Mouse (Mus musculus): ENCODE data around the gene Tnfrsf21. TPM values are rescaled to one million over a fixed set of nuclear protein-coding genes. Genes with fewer than 3 reads are reported as not detected.

Tnfrsf21 gene
- polyA plus RNA-seq, 1 experiment from 2014 or later: 62.8 TPM

- Histone ChIP-seq H3K9me3 (no peaks in the 10 kb centered on the region), H3K4me2 (no peak overlapping the region), H3K4me1 (replicated peaks) (peaks cover 31% of the 10 kb centered on the region), H3K36me3 (peaks cover 13% of the 10 kb centered on the region; the same call in 1 of the 2 replicates), H3K9ac (no peak overlapping the region), H3K27ac (no peak overlapping the region), H3K4me3 (no peak overlapping the region), H3K27me3 (no peaks in the 10 kb centered on the region)
- ATAC-seq (ENCODE audit: low FRiP score): no peak
- WGBS: 77% methylated on average over 4 of the region's 4 CpGs
These were observed 10.4 kb downstream of the Tnfrsf21 start for GRCm38 (mm10) chr17:43026708-43027107.

DNA sequence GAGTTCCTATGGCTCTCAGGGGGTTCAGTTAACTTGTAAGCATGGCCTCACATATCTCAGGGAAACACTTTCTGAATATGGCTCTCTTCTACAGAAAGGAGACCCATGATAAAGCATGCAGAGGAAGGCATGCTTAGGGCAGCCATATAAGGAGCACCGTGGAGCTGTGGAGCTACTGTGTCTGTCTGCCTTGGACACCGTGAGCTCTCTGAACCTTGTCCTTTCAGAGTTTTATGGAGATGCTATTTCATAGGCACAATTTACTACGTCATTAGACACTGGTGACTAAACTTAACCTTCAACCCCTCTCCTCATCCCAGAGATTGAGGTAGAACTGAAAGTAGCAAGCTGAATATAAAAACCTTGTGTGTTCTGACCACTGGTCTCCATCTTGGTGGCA is 13.2 kb downstream of the Tnfrsf21 start:
- ATAC-seq (ENCODE audit: low FRiP score): no peak
- H3K4me2 ChIP-seq: no peak overlapping the region
- no peak overlapping the region for H3K4me3 ChIP-seq
- no peak overlapping the region for H3K27ac ChIP-seq
- no peaks in the 10 kb centered on the region for H3K9me3 ChIP-seq
- H3K9ac ChIP-seq: no peak overlapping the region
- H3K4me1 ChIP-seq (replicated peaks): peaks cover 25% of the 10 kb centered on the region
- no peaks in the 10 kb centered on the region for H3K27me3 ChIP-seq
- 83% methylated on average over 3 of the region's 3 CpGs for WGBS
- 0 out of 2 replicates have a peak, but pooled peaks cover 10% of the 10 kb centered on the region for H3K36me3 ChIP-seq

- Histone ChIP-seq H3K4me3 (no peak overlapping the region), H3K27me3 (no peaks in the 10 kb centered on the region), H3K4me2 (no peak overlapping the region), H3K27ac (no peak overlapping the region), H3K9ac (no peak overlapping the region), H3K9me3 (no peaks in the 10 kb centered on the region), H3K36me3 (0 out of 2 replicates have a peak, but pooled peaks cover 7% of the 10 kb centered on the region), H3K4me1 (replicated peaks) (peaks cover 26% of the 10 kb centered on the region)
- WGBS: 80% methylated on average over 3 of the region's 3 CpGs
- ATAC-seq (ENCODE audit: low FRiP score): no peak
These were observed 13.9 kb downstream of the Tnfrsf21 start for GRCm38 (mm10) chr17:43030290-43030689.

DNA sequence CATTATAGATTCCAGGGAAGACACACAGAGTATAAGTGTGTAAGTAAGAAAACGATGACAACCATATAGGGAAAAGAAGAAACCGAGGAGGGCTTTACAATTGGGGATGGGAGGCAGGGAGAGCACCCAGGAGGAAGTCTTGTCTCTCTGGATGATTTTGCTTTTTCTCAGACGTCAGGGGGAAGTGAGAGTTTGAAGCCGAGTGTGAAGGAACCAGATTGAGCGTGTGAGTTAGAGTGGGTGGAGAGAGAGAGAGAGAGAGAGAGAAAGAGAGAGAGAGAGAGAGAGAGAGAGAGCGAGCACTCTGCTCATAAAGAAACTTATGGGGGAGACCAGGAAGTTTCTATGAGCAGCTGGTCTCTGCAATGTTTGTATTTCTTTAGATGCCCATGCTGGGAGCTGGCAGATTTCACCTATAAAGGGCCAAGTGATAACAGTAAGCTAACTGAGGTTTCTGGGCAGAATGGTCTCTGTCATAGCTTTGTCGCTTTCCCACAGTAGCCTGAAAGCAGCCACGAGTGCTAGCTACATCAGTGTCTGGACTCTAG is 16.2 kb downstream of the Tnfrsf21 start:
- no peak for ATAC-seq (ENCODE audit: low FRiP score)
- Histone ChIP-seq H3K27ac (peak overlapping the region; percentile 18; the same call in 1 of the 2 replicates), H3K4me2 (no peak overlapping the region), H3K4me1 (replicated peaks) (peaks cover 19% of the 10 kb centered on the region), H3K4me3 (no peak overlapping the region), H3K27me3 (no peaks in the 10 kb centered on the region), H3K9ac (no peak overlapping the region), H3K36me3 (peaks cover 5% of the 10 kb centered on the region), H3K9me3 (no peaks in the 10 kb centered on the region)
- 88% methylated on average over 8 of the region's 8 CpGs for WGBS

GRCm38 (mm10) chr17:43035386-43035785 is 19.0 kb downstream of the Tnfrsf21 start:
- no peak overlapping the region for H3K4me2 ChIP-seq

GRCm38 (mm10) chr17:43036058-43036757 is 19.9 kb downstream of the Tnfrsf21 start:
- ATAC-seq (ENCODE audit: low FRiP score): no peak

More at GRCm38 (mm10) chr17:43035386-43035785, 19.0 kb downstream of the Tnfrsf21 start:
- no peak overlapping the region for H3K4me3 ChIP-seq
- 86% methylated on average over 2 of the region's 2 CpGs for WGBS
- peaks cover 29% of the 10 kb centered on the region for H3K36me3 ChIP-seq
- ATAC-seq (ENCODE audit: low FRiP score): no peak
- H3K27ac ChIP-seq: peak overlapping the region; percentile 40; the same call in 1 of the 2 replicates
- H3K9ac ChIP-seq: no peak overlapping the region
- no peaks in the 10 kb centered on the region for H3K27me3 ChIP-seq
- H3K4me1 ChIP-seq (replicated peaks): peaks cover 6% of the 10 kb centered on the region; the same call in 1 of the 2 replicates
- no peaks in the 10 kb centered on the region for H3K9me3 ChIP-seq

GRCm38 (mm10) chr17:43040571-43040970 is 24.2 kb downstream of the Tnfrsf21 start:
- peaks cover 69% of the 10 kb centered on the region for H3K36me3 ChIP-seq
- no peak for ATAC-seq (ENCODE audit: low FRiP score)
- H3K4me2 ChIP-seq: no peak overlapping the region
- H3K9me3 ChIP-seq: no peaks in the 10 kb centered on the region
- no peak overlapping the region for H3K27ac ChIP-seq
- no peak overlapping the region for H3K4me3 ChIP-seq
- H3K27me3 ChIP-seq: no peaks in the 10 kb centered on the region
- H3K9ac ChIP-seq: no peak overlapping the region
- H3K4me1 ChIP-seq (replicated peaks): no peaks in the 10 kb centered on the region
- 86% methylated on average over 3 of the region's 3 CpGs for WGBS

More at GRCm38 (mm10) chr17:43036058-43036757, 19.9 kb downstream of the Tnfrsf21 start:
- H3K36me3 ChIP-seq: peaks cover 37% of the 10 kb centered on the region
- no peak overlapping the region for H3K4me3 ChIP-seq
- 0 out of 2 replicates have a peak, but pooled peaks cover 6% of the 10 kb centered on the region for H3K4me1 ChIP-seq (replicated peaks)
- H3K27ac ChIP-seq: no peak overlapping the region
- no peaks in the 10 kb centered on the region for H3K9me3 ChIP-seq
- H3K27me3 ChIP-seq: no peaks in the 10 kb centered on the region
- no peak overlapping the region for H3K4me2 ChIP-seq
- 85% methylated on average over 10 of the region's 10 CpGs for WGBS
- no peak overlapping the region for H3K9ac ChIP-seq

GRCm38 (mm10) chr17:43050619-43051018 is 34.3 kb downstream of the Tnfrsf21 start:
- Histone ChIP-seq H3K4me3 (no peak overlapping the region), H3K9ac (no peak overlapping the region), H3K27ac (no peak overlapping the region), H3K9me3 (no peaks in the 10 kb centered on the region), H3K27me3 (no peaks in the 10 kb centered on the region), H3K4me2 (no peak overlapping the region), H3K36me3 (peaks cover 32% of the 10 kb centered on the region), H3K4me1 (replicated peaks) (0 out of 2 replicates have a peak, but pooled peaks cover 3% of the 10 kb centered on the region)
- no peak for ATAC-seq (ENCODE audit: low FRiP score)
- WGBS: 88% methylated on average over 2 of the region's 2 CpGs

DNA sequence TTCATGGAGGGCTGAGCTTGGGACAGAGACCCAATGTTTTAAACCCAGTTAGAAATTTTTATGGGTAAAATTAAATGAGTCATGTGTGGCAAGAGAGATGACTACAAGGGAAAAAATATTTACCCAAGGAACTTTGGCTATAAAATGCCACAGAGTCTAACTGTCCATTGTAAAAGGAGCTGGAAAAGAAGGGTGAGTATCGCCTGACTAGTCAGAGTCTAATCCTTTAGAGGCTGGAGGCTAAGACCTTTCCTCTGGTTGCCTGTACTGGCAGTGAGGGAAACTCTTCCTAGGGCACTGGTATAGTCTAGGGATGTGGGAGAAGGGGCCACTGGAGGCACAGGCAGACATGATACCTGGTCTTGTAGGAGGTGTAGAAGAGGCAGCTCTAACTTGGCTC is 36.4 kb downstream of the Tnfrsf21 start:
- no peaks in the 10 kb centered on the region for H3K9me3 ChIP-seq
- H3K36me3 ChIP-seq: peaks cover 29% of the 10 kb centered on the region
- no peak overlapping the region for H3K4me3 ChIP-seq
- H3K27me3 ChIP-seq: no peaks in the 10 kb centered on the region
- no peak overlapping the region for H3K9ac ChIP-seq
- ATAC-seq (ENCODE audit: low FRiP score): no peak
- 97% methylated on average over 1 of the region's 1 CpGs for WGBS
- no peak overlapping the region for H3K27ac ChIP-seq
- H3K4me1 ChIP-seq (replicated peaks): no peaks in the 10 kb centered on the region
- no peak overlapping the region for H3K4me2 ChIP-seq

DNA sequence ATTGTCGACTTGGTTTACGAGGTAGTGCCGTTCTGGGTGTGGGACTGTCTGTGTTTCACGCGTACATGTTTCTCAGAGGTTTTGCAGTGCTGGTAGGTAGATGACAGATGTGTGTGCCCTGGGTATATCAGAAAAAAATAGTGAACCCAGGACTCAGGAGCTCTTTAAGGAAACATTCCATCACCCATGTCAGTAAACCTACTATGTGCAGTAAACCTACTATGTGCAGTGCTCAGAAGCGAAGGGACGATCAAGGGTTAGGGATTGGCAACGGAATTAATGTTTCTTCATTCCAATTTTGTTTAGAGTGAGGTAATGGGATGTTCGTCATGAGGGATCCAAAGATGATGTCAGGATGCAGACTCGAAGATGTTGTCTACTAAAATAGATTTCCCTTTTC is 37.6 kb downstream of the Tnfrsf21 start:
- no peak overlapping the region for H3K27ac ChIP-seq
- no peaks in the 10 kb centered on the region; the same call in 1 of the 2 replicates for H3K4me1 ChIP-seq (replicated peaks)
- ATAC-seq (ENCODE audit: low FRiP score): no peak
- H3K9me3 ChIP-seq: no peaks in the 10 kb centered on the region
- H3K27me3 ChIP-seq: no peaks in the 10 kb centered on the region
- peaks cover 30% of the 10 kb centered on the region for H3K36me3 ChIP-seq
- H3K9ac ChIP-seq: no peak overlapping the region
- 98% methylated on average over 10 of the region's 10 CpGs for WGBS
- H3K4me2 ChIP-seq: no peak overlapping the region
- no peak overlapping the region for H3K4me3 ChIP-seq

- H3K36me3 ChIP-seq: peaks cover 22% of the 10 kb centered on the region
- H3K27me3 ChIP-seq: no peaks in the 10 kb centered on the region
- no peak for ATAC-seq (ENCODE audit: low FRiP score)
- H3K4me1 ChIP-seq (replicated peaks): peaks cover 5% of the 10 kb centered on the region; the same call in 1 of the 2 replicates
- H3K4me2 ChIP-seq: no peak overlapping the region
- no peak overlapping the region for H3K4me3 ChIP-seq
- H3K9me3 ChIP-seq: no peaks in the 10 kb centered on the region
- H3K9ac ChIP-seq: no peak overlapping the region
- H3K27ac ChIP-seq: no peak overlapping the region
- 94% methylated on average over 11 of the region's 11 CpGs for WGBS
These were observed 42.1 kb downstream of the Tnfrsf21 start for GRCm38 (mm10) chr17:43058277-43059025.

- H3K4me2 ChIP-seq: no peak overlapping the region
- H3K9me3 ChIP-seq: no peaks in the 10 kb centered on the region
- H3K36me3 ChIP-seq: peaks cover 29% of the 10 kb centered on the region
- 0 out of 2 replicates have a peak, but pooled peaks cover 9% of the 10 kb centered on the region for H3K4me1 ChIP-seq (replicated peaks)
- H3K27me3 ChIP-seq: no peaks in the 10 kb centered on the region
- H3K4me3 ChIP-seq: no peak overlapping the region
- no peak for ATAC-seq (ENCODE audit: low FRiP score)
- WGBS: 94% methylated on average over 6 of the region's 6 CpGs
- H3K9ac ChIP-seq: no peak overlapping the region
- no peak overlapping the region for H3K27ac ChIP-seq
These were observed 48.4 kb downstream of the Tnfrsf21 start for GRCm38 (mm10) chr17:43064705-43065104.

Measured in hindbrain, embryonic 13.5 days (tissue).